Mouse (Mus musculus): ENCODE data around the gene Atp6v1c2.

The Atp6v1c2 gene

DNA sequence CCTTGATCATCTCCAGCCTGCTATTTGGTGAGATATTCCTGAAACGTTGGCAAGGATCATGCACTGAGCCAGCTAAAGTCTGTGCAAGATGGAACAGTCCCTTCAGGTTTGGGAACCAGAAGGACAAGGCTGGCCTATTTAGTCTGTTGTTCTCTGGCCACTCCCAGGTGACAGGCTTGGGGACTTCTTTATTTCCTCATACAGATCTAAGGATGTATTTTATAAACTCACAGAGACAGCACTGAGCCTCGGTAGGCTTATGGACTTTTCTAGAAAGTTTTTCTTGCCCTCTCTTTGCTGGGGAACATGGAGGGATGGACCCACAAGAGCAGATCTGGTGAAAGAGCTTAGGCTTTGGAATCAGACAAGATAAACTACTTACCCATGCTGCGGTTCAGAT, at the start of gene Atp6v1c2:
Gene Atp6v1c2 (minus strand): TSS at position 101 of the 400 bp plus-strand sequence.
- no peak for DNase-seq (ENCODE audit: low read depth, low spot score)

GRCm38 (mm10) chr12:17376521-17376920, 47.4 kb upstream of the Atp6v1c2 start:
- no peak for DNase-seq (ENCODE audit: low read depth, low spot score)

DNA sequence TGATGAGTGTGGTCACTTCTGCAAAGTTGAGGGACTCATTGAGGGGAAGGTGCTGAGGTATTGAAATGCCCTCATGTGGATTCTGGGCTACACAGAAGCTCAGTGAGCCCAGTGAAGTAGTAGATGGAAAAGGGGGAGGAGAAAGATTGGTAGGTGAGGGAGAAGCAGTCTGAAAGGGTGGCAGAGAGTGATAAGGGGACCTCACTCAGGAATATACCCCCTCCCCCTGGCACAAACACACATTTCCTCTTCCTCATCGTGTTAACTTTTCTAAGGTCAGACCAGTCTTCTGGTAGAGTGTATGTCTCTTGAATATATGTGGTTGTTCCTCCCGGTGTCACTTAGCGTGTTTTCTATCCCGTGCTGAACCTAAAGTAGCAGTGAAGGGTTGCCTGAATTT, 46.1 kb upstream of the Atp6v1c2 start:
- no peak for DNase-seq (ENCODE audit: low read depth, low spot score)

DNA sequence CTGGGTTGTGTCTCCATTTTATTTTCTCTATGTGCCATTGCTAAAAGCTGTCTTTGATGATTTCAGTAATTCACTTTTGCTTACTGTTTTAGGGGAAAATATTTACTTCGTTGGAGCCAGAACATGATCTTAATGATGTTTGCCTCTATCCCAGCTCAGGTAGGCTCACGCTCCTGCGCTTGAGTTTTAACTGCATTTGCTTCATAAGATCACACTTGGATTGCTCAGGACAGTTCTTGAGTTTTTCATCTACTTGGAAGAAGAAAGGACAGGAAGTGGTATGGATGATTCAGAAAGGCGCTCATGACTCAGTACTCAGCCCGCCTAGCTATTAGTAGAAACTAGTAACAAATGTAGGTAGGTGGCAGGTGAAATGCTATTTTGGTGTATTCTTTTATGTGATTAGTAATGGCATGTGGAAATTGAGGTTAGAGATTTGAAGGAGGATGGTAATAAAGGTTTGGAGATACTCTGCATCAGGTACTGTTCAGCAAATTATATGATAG, 44.4 kb upstream of the Atp6v1c2 start:
- DNase-seq (ENCODE audit: low read depth, low spot score): no peak

DNA sequence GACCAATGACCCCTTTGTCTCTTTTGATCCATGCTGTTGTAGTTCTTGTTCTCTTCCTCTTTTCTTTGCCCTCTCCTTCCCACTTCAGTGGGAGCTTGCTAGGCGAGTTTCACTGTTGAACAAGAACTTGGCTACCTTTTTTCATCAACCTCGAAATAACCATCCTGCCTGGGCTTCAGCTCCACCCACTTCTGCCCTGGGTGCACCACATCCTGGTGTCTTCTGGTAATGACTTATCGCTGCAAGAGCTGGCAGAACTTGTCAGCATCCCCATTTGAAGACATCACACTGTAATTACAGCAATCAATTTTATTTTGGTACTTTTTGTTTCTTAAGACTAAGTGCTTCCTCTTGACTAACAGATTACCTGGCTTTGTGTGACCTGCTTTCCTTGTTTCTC, 43.5 kb upstream of the Atp6v1c2 start:
- DNase-seq (ENCODE audit: low read depth, low spot score): no peak

GRCm38 (mm10) chr12:17371589-17372235, 42.6 kb upstream of the Atp6v1c2 start:
- DNase-seq (ENCODE audit: low read depth, low spot score): no peak

DNA sequence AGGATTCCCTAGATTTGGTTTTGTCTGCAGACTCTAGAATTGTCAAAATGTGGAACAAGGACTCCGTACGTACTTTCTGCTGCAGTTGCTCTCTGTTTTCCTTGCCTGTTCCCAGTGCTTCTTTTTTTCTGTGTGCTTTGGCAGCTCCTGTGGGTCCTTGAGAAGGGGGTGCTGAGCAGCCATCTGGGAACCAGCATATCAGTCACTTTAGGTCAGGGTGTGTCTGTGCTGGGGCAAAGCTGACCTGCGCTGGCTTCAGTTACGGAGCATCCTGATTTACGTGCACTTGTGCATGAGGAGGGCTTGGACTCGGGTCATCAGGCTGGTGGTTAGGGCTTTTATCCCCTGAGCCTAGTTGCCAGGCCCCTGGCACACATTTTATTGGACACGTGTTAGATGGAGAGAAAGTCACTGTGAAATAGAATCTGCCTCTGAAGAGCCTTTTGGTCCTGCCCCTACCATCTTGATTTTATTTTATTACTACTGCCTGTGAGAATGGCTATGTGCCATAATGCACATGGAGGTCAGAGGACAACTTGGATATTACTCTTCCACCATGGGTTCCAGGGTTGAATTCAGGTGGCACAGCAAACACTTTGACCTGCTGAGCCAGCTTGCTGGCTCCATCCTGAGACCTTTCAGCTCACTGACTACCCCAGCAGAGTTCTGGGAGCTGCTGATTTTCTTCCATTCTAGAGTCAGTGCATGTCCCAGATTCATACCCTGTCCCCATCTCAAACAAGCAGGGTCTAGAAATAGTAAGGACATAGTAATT, 40.6 kb upstream of the Atp6v1c2 start:
- no peak for DNase-seq (ENCODE audit: low read depth, low spot score)

GRCm38 (mm10) chr12:17369111-17369510, 40.0 kb upstream of the Atp6v1c2 start:
- DNase-seq (ENCODE audit: low read depth, low spot score): no peak

DNA sequence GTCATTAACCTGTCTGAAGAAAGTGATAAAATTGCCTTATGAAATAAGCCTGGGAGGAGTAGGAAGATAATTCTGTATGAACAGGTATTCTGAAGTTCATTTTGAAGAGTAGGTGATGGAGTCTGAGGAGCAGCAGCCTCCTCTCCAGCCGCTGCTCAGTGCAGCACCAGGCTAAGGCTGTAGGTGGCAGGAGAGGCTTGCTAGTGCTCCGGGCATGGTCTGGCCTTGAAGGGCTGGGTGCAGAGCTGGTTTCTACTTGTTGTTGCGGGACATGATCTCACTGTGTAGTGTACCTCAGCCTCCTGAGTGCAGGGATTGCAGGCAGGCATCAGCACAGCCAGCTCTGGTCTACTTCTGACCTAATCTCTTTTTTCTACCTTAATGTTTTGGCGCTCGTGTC, 37.8 kb upstream of the Atp6v1c2 start:
- DNase-seq (ENCODE audit: low read depth, low spot score): no peak

DNA sequence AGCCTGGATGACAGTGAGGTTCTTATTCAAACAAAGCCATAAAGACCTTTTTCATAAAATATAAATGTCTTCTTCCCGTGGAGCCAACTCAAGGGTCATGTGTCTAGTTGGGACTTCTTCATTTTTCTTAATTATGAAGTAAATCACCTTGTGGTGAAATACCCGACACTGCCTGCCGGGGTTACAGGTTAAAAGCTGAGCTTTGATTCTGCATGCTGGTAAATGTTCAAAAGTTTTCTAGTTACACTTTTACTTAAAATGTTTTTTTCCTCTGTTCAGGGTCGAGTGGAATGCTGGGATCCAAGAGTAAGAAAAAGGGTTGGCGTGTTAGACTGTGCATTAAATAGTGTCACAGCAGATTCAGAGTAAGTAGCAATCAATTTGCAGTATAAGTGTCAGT, 33.2 kb upstream of the Atp6v1c2 start:
- no peak for DNase-seq (ENCODE audit: low read depth, low spot score)

DNA sequence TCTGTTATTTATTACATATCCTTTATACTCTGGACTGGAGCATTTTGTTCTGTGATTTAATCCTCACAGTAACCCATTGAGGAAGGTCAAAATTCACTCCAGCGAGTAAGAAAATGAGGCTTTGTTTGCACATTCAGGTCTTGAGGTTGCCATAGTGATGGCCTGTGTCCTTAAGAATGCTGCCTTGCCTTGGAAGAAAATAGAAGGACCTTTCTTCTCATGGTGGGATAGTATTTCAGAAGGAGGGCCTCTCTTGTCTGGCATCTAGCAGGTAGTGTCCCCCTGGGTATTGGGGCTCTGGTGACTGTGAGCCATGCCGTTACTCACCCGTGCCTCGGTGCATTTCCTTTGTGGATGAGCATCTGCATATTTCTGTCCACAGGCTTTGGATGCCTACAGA, 31.5 kb upstream of the Atp6v1c2 start:
- DNase-seq (ENCODE audit: low read depth, low spot score): no peak

DNA sequence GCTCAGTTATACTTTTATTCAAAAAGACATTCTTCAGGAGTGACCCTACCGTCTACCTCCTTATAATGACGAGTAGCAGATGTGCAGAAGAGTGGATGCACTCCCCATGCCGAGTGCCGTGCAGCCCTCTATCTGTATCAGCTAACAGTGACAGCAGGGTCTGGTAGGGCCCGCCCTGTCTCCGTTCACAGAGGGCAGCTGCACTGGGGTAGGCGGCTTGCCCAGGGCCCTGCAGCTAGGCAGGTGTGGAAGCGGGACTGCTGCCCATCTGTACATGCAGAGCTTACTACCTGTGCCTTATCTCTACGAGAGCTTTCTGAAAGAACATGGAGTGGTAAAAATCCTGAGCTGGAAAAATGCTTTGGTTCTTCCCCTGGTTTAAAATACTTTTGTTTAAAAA, 30.9 kb upstream of the Atp6v1c2 start:
- DNase-seq (ENCODE audit: low read depth, low spot score): no peak

- no peak for DNase-seq (ENCODE audit: low read depth, low spot score)
Measured at GRCm38 (mm10) chr12:17358981-17359380, 29.8 kb upstream of the Atp6v1c2 start.

- DNase-seq (ENCODE audit: low read depth, low spot score): no peak
Measured at GRCm38 (mm10) chr12:17357795-17358194, 28.6 kb upstream of the Atp6v1c2 start.

GRCm38 (mm10) chr12:17356853-17357252, 27.7 kb upstream of the Atp6v1c2 start:
- DNase-seq (ENCODE audit: low read depth, low spot score): no peak

DNA sequence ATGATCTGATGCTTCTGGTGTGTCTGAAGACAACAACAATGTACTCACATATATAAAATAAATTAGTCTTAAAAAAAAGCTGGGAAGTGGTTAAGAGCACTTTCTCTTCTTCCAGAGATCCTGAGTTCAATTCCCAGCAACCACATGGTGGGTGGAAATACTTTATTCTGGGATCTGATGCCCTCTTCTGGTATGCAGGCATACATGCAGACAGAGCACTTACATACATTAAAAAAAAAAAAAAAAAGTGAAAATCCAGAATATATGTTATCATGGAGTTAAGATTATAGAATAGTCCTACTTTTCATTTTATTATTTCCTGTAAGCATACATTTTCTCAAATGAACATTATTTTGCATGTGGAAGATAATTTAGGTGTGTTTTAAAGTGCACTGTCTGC, 20.9 kb upstream of the Atp6v1c2 start:
- no peak for DNase-seq (ENCODE audit: low read depth, low spot score)

DNA sequence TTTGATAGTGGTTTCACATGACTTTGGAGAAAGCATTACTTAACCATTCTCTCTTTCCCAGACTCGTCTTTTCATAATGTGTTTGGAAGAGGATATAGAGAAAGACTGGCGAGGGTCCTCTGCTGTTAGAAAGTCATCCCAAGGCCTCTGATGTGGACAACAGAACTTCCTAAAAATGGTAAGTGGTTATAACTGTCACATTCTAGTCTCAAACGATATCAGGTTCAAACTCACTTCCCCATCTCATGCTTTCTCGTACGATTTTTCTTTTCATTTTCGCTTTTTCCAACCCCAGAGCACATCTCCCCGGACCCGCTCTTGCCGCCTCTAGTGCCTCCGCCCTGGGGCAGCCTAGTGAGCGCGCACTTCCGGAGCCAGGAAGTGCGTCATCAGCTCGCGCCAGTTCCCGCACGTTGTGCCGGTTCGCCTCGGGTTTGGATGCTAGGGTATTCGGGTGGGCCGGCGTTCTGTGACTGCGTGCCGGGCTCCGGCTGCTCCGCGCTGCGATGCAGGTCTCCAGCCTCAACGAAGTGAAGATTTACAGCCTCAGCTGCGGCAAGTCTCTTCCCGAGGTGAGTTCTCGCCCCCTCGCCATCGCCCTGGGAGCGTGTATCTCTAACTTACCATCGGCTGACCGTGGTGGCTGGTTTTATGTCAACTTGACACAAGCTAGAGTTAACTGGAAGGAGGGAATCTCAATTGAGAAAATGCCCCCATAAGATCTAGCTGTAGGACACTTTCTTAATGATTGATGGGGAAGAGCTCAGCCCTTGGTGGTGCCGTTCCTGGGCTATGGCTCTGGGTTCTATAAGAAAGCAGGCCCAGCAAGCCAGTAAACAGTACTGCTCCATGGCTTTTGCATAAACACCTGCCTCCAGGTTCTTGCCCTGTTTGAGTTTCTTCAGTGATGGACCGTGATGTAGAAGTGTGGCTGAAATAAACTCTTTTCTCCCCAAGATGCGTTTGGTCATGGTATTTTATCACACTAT, 19.2 kb upstream of the Atp6v1c2 start, which contains the start of gene Nol10:
Gene Nol10 (plus strand): TSS at position 411 of the 989 bp plus-strand sequence.
- peak; percentile 87 for DNase-seq (ENCODE audit: low read depth, low spot score)

GRCm38 (mm10) chr12:17347327-17348047, 18.3 kb upstream of the Atp6v1c2 start:
- no peak for DNase-seq (ENCODE audit: low read depth, low spot score)

- no peak for DNase-seq (ENCODE audit: low read depth, low spot score)
Measured at GRCm38 (mm10) chr12:17339114-17339905, 10.2 kb upstream of the Atp6v1c2 start.

- no peak for DNase-seq (ENCODE audit: low read depth, low spot score)
Measured at GRCm38 (mm10) chr12:17338338-17338737, 9.2 kb upstream of the Atp6v1c2 start.

Data from embryo, embryonic 11.5 days (tissue).